Mouse (Mus musculus) midbrain, embryonic 16.5 days (tissue): Measurements from ENCODE around the gene Ctcfl. TPM values are rescaled to one million over a fixed set of nuclear protein-coding genes. Genes with fewer than 3 reads are reported as not detected.

Experiments used
- ATAC-seq: fragments of 200-750 bp; cut with Nextera tagmentation; 2 replicates; pipeline ENCODE4 v1.8.0; 2017; ENCODE audit warnings: moderate TSS enrichment
- H3K27ac ChIP-seq: fragments of 300-500 bp; sonication (generic); 2 replicates; pipeline ENCODE4 v1.5.1; 2014; ENCODE audit warnings: mild to moderate bottlenecking, low read length, mixed read lengths
- H3K27me3 ChIP-seq: fragments of 300-500 bp; sonication (generic); 2 replicates; pipeline ENCODE4 v1.6.1; 2014; ENCODE audit warnings: low read depth, low read length, mixed read lengths; ENCODE audit not compliant: control insufficient read depth, insufficient read depth
- H3K36me3 ChIP-seq: fragments of 300-500 bp; sonication (generic); 2 replicates; pipeline ENCODE4 v1.6.1; 2014; ENCODE audit warnings: mild to moderate bottlenecking, low read length, moderate library complexity, mixed read lengths; ENCODE audit not compliant: control insufficient read depth, insufficient read depth
- H3K4me1 ChIP-seq: fragments of 300-500 bp; sonication (generic); 2 replicates; pipeline ENCODE4 v1.6.1; 2014; ENCODE audit warnings: mild to moderate bottlenecking, low read length, mixed read lengths; ENCODE audit not compliant: control insufficient read depth, insufficient read depth
- H3K4me2 ChIP-seq: fragments of 300-500 bp; sonication (generic); 2 replicates; pipeline ENCODE4 v1.6.1; 2014; ENCODE audit warnings: mild to moderate bottlenecking, low read length, mixed read lengths
- H3K4me3 ChIP-seq: fragments of 300-500 bp; sonication (generic); 2 replicates; pipeline ENCODE4 v1.5.1; 2014; ENCODE audit warnings: low read depth, mild to moderate bottlenecking, low read length, moderate library complexity, mixed read lengths
- H3K9ac ChIP-seq: fragments of 300-500 bp; sonication (generic); 2 replicates; pipeline ENCODE4 v1.6.1; 2014; ENCODE audit warnings: low read depth, low read length, mixed read lengths
- H3K9me3 ChIP-seq: fragments of 300-500 bp; sonication (generic); replicated peaks from 2 replicates; pipeline ENCODE4 v1.6.1; 2014; ENCODE audit warnings: mild to moderate bottlenecking, low read length, mixed read lengths; ENCODE audit not compliant: control insufficient read depth, poor library complexity, severe bottlenecking
- WGBS: fragments of 180-500 bp; shearing (Covaris S2); extraction: QIAGEN DNeasy Blood & Tissue Kit; methylation state at CpG from one replicate; pipeline ENCODE4 v1.1.7; 2014; 5-methylcytosine and 5-hydroxymethylcytosine counted together
- polyA plus RNA-seq: library from polyadenylated mRNA; unstranded; fragments of >200 nt; fragmentation: Nextera tagmentation; extraction: Ambion mirVana; gene quantifications from 2 replicates; pipeline ENCODE4 v1.2.1, GENCODE M21; 2015

The Ctcfl gene
- polyA plus RNA-seq, 1 experiment from 2014 or later, result 0.11 TPM

DNA sequence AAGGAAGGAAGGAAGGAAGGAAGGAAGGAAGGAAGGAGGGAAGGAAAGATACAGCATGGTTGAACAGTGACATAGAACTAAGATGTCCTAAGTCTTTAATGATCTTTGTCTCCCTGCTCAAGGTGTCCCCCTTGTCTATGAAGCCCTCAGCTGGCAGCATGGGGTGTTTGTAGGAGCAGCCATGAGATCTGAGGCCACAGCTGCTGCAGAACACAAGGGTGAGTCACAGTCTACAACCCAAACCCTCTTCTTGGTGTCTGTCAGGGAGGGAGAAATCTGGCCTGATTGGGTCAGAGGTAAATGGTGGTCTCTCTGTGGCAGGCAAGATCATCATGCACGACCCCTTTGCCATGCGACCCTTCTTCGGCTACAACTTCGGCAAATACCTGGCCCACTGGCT lies 38.5 kb upstream of the Ctcfl start:
- H3K27ac ChIP-seq, result no peak overlapping the region
- H3K9me3 ChIP-seq, result no peaks in the 10 kb centered on the region
- no peak overlapping the region for H3K4me3 ChIP-seq
- H3K27me3 ChIP-seq, result no peaks in the 10 kb centered on the region
- WGBS, result 97% methylated on average over 4 of the region's 4 CpGs
- H3K4me1 ChIP-seq, result no peaks in the 10 kb centered on the region
- no peaks in the 10 kb centered on the region for H3K36me3 ChIP-seq
- H3K4me2 ChIP-seq, result no peak overlapping the region
- ATAC-seq, result no peak
- H3K9ac ChIP-seq, result no peak overlapping the region

DNA sequence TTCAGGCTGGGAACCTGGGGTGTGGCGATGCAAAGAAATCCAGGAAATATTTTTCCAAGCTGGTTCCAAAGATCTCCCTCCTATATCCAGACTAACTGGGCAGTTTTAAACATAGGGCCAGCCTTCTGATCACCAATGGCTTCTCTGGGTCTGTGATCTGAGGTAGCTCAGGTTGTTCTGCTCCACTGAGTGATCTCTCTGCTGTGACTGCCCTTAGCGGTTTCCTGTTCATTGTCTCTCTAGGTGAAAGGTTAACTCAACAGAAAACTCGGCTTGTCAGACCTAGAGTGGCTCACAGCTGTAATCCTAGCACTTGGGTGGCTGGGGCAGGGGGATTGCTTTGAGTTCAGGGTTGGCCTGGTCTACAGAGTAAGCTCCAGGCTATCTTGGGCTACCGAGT lies 38.1 kb upstream of the Ctcfl start:
- Histone ChIP-seq H3K4me2 (no peak overlapping the region), H3K4me1 (no peaks in the 10 kb centered on the region), H3K4me3 (no peak overlapping the region), H3K9ac (no peak overlapping the region), H3K9me3 (no peaks in the 10 kb centered on the region), H3K27ac (no peak overlapping the region), H3K27me3 (no peaks in the 10 kb centered on the region), H3K36me3 (no peaks in the 10 kb centered on the region)
- 55% methylated on average over 4 of the region's 4 CpGs for WGBS
- no peak for ATAC-seq

DNA sequence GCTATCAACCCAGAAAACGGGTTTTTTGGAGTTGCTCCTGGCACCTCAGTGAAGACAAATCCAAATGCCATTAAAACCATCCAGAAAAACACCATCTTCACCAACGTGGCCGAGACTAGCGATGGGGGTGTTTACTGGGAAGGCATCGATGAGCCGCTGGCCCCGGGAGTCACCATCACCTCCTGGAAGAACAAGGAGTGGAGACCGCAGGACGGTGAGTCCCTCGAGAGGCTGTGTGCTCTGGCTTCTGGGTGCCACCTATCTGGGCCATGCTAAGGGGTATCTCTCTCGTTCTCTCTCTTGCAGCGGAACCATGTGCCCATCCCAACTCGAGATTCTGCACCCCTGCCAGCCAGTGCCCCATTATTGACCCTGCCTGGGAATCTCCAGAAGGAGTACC lies 37.6 kb upstream of the Ctcfl start:
- Histone ChIP-seq H3K9ac (no peak overlapping the region), H3K27me3 (no peaks in the 10 kb centered on the region), H3K4me2 (no peak overlapping the region), H3K9me3 (no peaks in the 10 kb centered on the region), H3K4me3 (no peak overlapping the region), H3K4me1 (no peaks in the 10 kb centered on the region), H3K36me3 (no peaks in the 10 kb centered on the region), H3K27ac (no peak overlapping the region)
- WGBS, result 91% methylated on average over 13 of the region's 13 CpGs
- no peak for ATAC-seq

DNA sequence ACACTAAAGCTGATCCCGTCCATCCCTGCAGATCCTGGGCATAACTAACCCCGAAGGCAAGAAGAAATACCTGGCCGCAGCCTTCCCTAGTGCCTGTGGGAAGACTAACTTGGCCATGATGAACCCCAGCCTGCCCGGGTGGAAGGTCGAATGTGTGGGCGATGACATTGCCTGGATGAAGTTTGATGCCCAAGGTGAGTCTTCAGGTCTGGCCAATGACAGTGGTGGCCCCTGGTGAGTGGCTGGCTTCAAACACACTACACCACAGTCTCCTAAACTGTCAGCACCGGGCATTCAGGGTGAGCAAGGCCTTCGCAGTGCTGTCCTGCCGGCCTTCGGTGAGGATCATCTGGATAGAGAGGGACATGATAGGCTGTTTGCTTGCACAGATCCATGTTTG lies 36.6 kb upstream of the Ctcfl start:
- Histone ChIP-seq H3K4me3 (no peak overlapping the region), H3K9ac (no peak overlapping the region), H3K4me1 (no peaks in the 10 kb centered on the region), H3K27me3 (no peaks in the 10 kb centered on the region), H3K9me3 (no peaks in the 10 kb centered on the region), H3K36me3 (no peaks in the 10 kb centered on the region), H3K4me2 (no peak overlapping the region), H3K27ac (no peak overlapping the region)
- ATAC-seq, result no peak
- 93% methylated on average over 10 of the region's 10 CpGs for WGBS

DNA sequence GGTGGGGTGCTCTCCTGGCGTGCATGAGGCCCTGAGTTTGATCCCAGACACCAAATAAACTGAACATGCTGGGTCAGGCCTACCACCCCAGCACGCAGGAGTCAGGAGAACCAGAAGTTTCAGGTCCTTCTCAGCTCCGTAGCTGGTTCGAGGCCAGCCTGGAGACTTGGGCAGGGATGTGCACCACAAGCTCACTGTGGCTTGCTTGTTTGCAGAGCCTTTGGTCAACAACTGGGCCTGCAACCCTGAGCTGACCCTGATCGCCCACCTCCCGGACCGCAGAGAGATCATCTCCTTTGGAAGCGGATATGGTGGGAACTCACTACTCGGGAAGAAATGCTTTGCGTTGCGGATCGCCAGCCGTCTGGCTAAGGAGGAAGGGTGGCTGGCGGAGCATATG lies 35.6 kb upstream of the Ctcfl start:
- H3K4me2 ChIP-seq, result no peak overlapping the region
- H3K27me3 ChIP-seq, result no peaks in the 10 kb centered on the region
- no peaks in the 10 kb centered on the region for H3K36me3 ChIP-seq
- H3K4me1 ChIP-seq, result no peaks in the 10 kb centered on the region
- no peak for ATAC-seq
- 94% methylated on average over 14 of the region's 14 CpGs for WGBS
- H3K9me3 ChIP-seq, result no peaks in the 10 kb centered on the region
- H3K4me3 ChIP-seq, result no peak overlapping the region
- H3K27ac ChIP-seq, result no peak overlapping the region
- H3K9ac ChIP-seq, result no peak overlapping the region

DNA sequence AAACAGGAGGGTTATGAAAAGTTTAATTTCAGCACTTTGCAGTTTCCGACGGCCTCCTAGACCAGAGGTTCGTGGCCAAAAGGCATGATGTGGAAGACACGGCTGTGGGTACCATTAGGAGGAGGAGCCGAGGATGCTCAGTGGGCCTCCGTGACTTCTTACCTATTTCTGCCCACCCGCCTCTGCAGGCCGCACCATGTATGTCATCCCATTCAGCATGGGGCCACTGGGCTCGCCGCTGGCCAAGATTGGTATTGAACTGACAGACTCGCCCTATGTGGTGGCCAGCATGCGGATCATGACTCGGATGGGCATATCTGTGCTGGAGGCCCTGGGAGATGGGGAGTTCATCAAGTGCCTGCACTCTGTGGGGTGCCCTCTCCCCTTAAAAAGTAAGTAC lies 35.2 kb upstream of the Ctcfl start:
- no peaks in the 10 kb centered on the region for H3K27me3 ChIP-seq
- no peak for ATAC-seq
- no peak overlapping the region for H3K4me2 ChIP-seq
- H3K27ac ChIP-seq, result no peak overlapping the region
- H3K4me3 ChIP-seq, result no peak overlapping the region
- 93% methylated on average over 13 of the region's 13 CpGs for WGBS
- no peaks in the 10 kb centered on the region for H3K9me3 ChIP-seq
- no peaks in the 10 kb centered on the region for H3K4me1 ChIP-seq
- no peaks in the 10 kb centered on the region for H3K36me3 ChIP-seq
- H3K9ac ChIP-seq, result no peak overlapping the region

DNA sequence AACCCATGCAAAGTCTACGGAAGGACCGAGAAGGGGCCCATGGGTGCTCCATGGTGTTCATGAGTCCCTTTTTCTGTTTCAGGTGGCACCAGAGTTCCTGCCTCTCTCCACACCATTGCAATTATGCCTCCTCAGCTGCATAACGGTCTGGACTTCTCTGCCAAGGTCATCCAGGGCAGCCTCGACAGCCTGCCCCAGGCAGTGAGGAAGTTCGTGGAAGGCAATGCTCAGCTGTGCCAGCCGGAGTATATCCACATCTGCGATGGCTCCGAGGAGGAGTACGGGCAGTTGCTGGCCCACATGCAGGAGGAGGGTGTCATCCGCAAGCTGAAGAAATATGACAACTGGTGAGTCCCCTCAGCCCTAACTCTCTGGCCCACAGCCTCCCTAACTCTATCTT lies 33.9 kb upstream of the Ctcfl start:
- H3K4me1 ChIP-seq, result no peaks in the 10 kb centered on the region
- ATAC-seq, result no peak

DNA sequence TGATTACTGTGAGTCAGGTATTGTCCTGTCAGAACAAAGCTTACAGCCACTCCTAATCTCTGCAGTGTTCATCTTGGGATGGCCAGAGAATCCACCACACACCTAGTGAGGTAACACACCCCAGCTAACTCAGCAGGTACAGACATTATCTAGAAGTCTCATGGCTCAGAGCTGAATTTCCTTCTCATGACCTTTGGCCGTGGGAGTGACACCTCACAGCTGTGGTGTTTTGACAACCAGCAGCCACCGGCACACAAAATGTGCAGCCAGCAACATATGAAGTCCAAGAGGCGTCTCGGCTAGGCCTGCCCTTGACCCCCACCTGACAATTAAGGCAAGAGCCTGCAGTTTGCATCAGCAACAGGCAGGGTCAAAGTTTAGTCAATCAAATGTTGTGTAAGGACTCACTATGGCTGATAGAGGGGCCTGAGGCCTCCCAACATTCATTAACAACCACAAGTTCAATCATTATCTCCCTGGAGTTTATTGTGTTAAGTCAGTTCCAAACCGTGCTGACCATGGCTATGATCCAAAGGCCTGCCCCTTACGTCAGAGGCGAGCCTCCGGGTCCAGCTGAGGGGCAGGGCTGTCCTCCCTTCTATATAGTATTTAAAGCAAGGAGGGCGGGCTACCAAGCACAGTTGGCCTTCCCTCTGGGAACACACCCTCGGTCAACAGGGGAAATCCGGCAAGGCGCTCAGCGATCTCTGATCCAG lies 33.3 kb upstream of the Ctcfl start, which contains the start of gene Pck1:
Gene Pck1 (plus strand): TSS at position 613 of the 716 bp plus-strand sequence.
- Histone ChIP-seq H3K27me3 (no peaks in the 10 kb centered on the region), H3K4me1 (no peaks in the 10 kb centered on the region), H3K9me3 (no peaks in the 10 kb centered on the region), H3K4me2 (no peak within 1 kb of the TSS), H3K27ac (no peak within 1 kb of the TSS), H3K9ac (no peak within 1 kb of the TSS), H3K4me3 (no peak within 1 kb of the TSS), H3K36me3 (no peaks in the 10 kb centered on the region)
- ATAC-seq, result no peak
- WGBS, result 85% methylated on average over 13 of the region's 13 CpGs

More for the DNA sequence above, 33.9 kb upstream of the Ctcfl start:
- Histone ChIP-seq H3K4me2 (no peak overlapping the region), H3K9me3 (no peaks in the 10 kb centered on the region), H3K4me3 (no peak overlapping the region), H3K36me3 (no peaks in the 10 kb centered on the region), H3K9ac (no peak overlapping the region), H3K27me3 (no peaks in the 10 kb centered on the region), H3K27ac (no peak overlapping the region)
- WGBS, result 92% methylated on average over 10 of the region's 10 CpGs

DNA sequence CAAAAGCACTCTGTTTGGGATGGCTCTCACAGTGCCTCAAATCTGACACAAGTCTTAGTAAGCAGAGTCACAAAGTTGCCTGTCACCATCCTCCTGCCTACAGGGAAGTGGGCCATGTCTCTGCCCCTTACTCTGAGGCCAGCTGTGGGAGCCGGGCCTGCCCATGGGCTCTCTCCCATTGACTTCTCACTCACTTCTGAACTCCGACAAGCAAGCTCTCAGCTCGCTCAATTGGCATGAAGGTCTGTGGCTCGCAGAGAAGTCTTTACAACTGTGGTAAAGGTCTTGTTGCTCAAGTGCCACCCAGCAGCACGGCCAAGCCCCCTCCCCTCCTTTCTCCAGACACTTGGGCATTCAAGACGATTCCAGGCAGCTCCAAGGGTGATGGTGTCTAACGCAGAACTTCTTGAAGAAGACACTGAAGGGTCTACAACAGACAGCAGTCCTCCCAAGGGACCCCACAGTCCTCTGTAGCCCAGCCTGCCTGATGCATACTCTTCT lies 32.5 kb upstream of the Ctcfl start:
- no peaks in the 10 kb centered on the region for H3K36me3 ChIP-seq
- H3K27me3 ChIP-seq, result no peaks in the 10 kb centered on the region
- no peak overlapping the region for H3K27ac ChIP-seq
- H3K9ac ChIP-seq, result no peak overlapping the region
- no peaks in the 10 kb centered on the region for H3K9me3 ChIP-seq
- ATAC-seq, result no peak
- 81% methylated on average over 7 of the region's 7 CpGs for WGBS
- no peak overlapping the region for H3K4me3 ChIP-seq
- no peak overlapping the region for H3K4me2 ChIP-seq
- no peaks in the 10 kb centered on the region for H3K4me1 ChIP-seq
